Mouse (Mus musculus) hindbrain, embryonic 13.5 days (tissue): ENCODE results near the gene Hes7. TPM values are rescaled to one million over a fixed set of nuclear protein-coding genes. Genes with fewer than 3 reads are reported as not detected.

Experiments used
- ATAC-seq: fragments of 200-750 bp; cut with Nextera tagmentation; 2 replicates; pipeline ENCODE4 v1.8.0; 2017; ENCODE audit warnings: moderate TSS enrichment; ENCODE audit not compliant: low FRiP score
- H3K27ac ChIP-seq: fragments of 300-500 bp; sonication (generic); 2 replicates; pipeline ENCODE4 v1.5.1; 2015; ENCODE audit warnings: inconsistent platforms, mild to moderate bottlenecking, moderate library complexity
- H3K27me3 ChIP-seq: fragments of 300-500 bp; sonication (generic); 2 replicates; pipeline ENCODE4 v1.6.1; 2015; ENCODE audit warnings: mild to moderate bottlenecking, inconsistent platforms
- H3K36me3 ChIP-seq: fragments of 300-500 bp; sonication (generic); 2 replicates; pipeline ENCODE4 v1.6.1; 2015; ENCODE audit warnings: mild to moderate bottlenecking, inconsistent platforms
- H3K4me1 ChIP-seq: fragments of 300-500 bp; sonication (generic); replicated peaks from 2 replicates; pipeline ENCODE4 v1.6.1; 2015; ENCODE audit warnings: inconsistent platforms
- H3K4me2 ChIP-seq: fragments of 300-500 bp; sonication (generic); 2 replicates; pipeline ENCODE4 v1.6.1; 2015; ENCODE audit warnings: inconsistent platforms, mild to moderate bottlenecking, moderate library complexity
- H3K4me3 ChIP-seq: fragments of 300-500 bp; sonication (generic); 2 replicates; pipeline ENCODE4 v1.5.1; 2015; ENCODE audit warnings: mild to moderate bottlenecking, inconsistent platforms
- H3K9ac ChIP-seq: fragments of 300-500 bp; sonication (generic); 2 replicates; pipeline ENCODE4 v1.6.1; 2015; ENCODE audit warnings: mild to moderate bottlenecking, inconsistent platforms
- H3K9me3 ChIP-seq: fragments of 300-500 bp; sonication (generic); 2 replicates; pipeline ENCODE4 v1.6.1; 2016; ENCODE audit warnings: inconsistent platforms
- WGBS: fragments of 180-500 bp; shearing (Covaris S2); methylation state at CpG from one replicate; pipeline ENCODE4 v1.1.7; 2015; 5-methylcytosine and 5-hydroxymethylcytosine counted together
- polyA plus RNA-seq: library from polyadenylated mRNA; unstranded; fragments of >200 nt; fragmentation: Nextera tagmentation; extraction: Ambion mirVana; gene quantifications from 2 replicates; pipeline ENCODE4 v1.2.1, GENCODE M21; 2015

Gene Hes7
- polyA plus RNA-seq, 1 experiment from 2014 or later, result 0.26 TPM

GRCm38 (mm10) chr11:69105796-69106195 is 14.4 kb upstream of the Hes7 start:
- Histone ChIP-seq H3K27ac (no peak overlapping the region), H3K27me3 (no peaks in the 10 kb centered on the region), H3K4me3 (no peak overlapping the region), H3K9ac (peak overlapping the region; percentile 24; the same call in 1 of the 2 replicates), H3K36me3 (peaks cover 88% of the 10 kb centered on the region), H3K4me2 (no peak overlapping the region), H3K4me1 (peaks cover 4% of the 10 kb centered on the region), H3K9me3 (no peaks in the 10 kb centered on the region)
- WGBS, result 84% methylated on average over 2 of the region's 2 CpGs
- no peak for ATAC-seq

DNA sequence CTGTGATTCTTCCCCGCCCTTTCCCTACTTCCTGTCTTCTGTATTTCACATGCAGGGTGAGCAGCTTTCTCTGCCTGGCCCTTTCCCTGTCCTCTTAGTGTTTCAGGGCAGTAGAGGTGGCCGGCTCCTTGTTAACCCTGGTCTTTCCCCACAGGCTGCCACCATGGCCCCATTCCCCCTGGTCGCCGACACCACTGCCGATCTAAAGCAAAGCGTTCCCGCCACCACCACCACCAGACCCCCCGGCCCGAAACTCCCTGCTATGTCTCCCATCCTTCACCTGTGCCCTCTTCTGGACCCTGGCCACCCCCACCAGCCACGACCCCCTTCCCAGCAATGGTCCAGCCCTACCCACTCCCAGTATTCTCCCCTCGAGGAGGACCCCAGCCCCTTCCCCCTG is 13.9 kb upstream of the Hes7 start:
- H3K27ac ChIP-seq, result no peak overlapping the region
- peaks cover 4% of the 10 kb centered on the region for H3K4me1 ChIP-seq
- WGBS, result 98% methylated on average over 11 of the region's 11 CpGs
- H3K4me3 ChIP-seq, result no peak overlapping the region
- peak overlapping the region; percentile 24; the same call in 1 of the 2 replicates for H3K9ac ChIP-seq
- ATAC-seq, result no peak
- no peak overlapping the region for H3K4me2 ChIP-seq
- H3K9me3 ChIP-seq, result no peaks in the 10 kb centered on the region
- H3K27me3 ChIP-seq, result no peaks in the 10 kb centered on the region
- H3K36me3 ChIP-seq, result peaks cover 83% of the 10 kb centered on the region

DNA sequence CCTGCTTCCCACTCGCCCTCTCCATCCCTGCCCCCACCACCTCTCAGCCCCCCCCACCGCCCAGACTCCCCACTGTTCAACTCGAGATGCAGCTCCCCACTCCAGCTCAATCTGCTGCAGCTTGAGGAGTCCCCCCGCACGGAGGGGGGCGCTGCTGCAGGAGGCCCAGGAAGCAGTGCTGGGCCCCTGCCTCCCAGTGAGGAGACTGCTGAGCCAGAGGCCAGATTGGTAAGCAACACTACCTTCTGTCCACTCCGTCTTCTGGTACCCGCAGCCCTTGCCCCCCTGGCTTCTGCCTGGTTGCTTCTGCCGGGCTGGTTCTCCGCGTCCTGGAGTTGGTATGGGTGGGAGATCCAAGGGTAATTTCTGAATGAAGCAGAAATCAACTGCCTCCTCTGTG is 13.4 kb upstream of the Hes7 start:
- no peak overlapping the region for H3K9ac ChIP-seq
- H3K4me3 ChIP-seq, result no peak overlapping the region
- ATAC-seq, result no peak
- no peak overlapping the region for H3K4me2 ChIP-seq
- 0 out of 2 replicates have a peak, but pooled peaks cover 2% of the 10 kb centered on the region for H3K27me3 ChIP-seq
- peaks cover 9% of the 10 kb centered on the region for H3K4me1 ChIP-seq
- no peaks in the 10 kb centered on the region for H3K9me3 ChIP-seq
- H3K36me3 ChIP-seq, result peaks cover 77% of the 10 kb centered on the region
- no peak overlapping the region for H3K27ac ChIP-seq
- 87% methylated on average over 11 of the region's 11 CpGs for WGBS

DNA sequence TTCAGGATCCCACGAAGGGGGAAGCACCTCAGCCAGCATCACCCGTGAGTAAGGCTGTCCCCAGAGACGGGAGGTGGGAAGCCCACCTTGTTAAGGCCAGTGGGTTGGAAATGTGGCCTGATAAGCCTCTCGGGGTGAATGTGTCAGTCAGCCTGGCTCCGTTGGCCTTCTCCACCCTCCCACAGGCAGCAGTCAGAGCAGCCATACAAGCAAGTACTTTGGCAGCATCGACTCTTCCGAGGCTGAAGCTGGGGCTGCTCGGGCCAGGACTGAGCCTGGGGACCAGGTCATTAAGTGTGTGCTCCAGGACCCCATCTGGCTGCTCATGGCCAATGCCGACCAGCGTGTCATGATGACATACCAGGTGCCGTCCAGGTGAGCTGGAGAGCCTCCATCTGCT is 12.5 kb upstream of the Hes7 start:
- Histone ChIP-seq H3K27ac (no peak overlapping the region), H3K4me2 (no peak overlapping the region), H3K4me1 (peaks cover 11% of the 10 kb centered on the region), H3K9ac (no peak overlapping the region), H3K36me3 (peaks cover 69% of the 10 kb centered on the region), H3K4me3 (no peak overlapping the region), H3K27me3 (peaks cover 11% of the 10 kb centered on the region; the same call in 1 of the 2 replicates), H3K9me3 (no peaks in the 10 kb centered on the region)
- ATAC-seq, result no peak
- WGBS, result 93% methylated on average over 11 of the region's 11 CpGs

- no peak for ATAC-seq
- 93% methylated on average over 9 of the region's 9 CpGs for WGBS
Measured at GRCm38 (mm10) chr11:69108223-69108622, 12.0 kb upstream of the Hes7 start.

DNA sequence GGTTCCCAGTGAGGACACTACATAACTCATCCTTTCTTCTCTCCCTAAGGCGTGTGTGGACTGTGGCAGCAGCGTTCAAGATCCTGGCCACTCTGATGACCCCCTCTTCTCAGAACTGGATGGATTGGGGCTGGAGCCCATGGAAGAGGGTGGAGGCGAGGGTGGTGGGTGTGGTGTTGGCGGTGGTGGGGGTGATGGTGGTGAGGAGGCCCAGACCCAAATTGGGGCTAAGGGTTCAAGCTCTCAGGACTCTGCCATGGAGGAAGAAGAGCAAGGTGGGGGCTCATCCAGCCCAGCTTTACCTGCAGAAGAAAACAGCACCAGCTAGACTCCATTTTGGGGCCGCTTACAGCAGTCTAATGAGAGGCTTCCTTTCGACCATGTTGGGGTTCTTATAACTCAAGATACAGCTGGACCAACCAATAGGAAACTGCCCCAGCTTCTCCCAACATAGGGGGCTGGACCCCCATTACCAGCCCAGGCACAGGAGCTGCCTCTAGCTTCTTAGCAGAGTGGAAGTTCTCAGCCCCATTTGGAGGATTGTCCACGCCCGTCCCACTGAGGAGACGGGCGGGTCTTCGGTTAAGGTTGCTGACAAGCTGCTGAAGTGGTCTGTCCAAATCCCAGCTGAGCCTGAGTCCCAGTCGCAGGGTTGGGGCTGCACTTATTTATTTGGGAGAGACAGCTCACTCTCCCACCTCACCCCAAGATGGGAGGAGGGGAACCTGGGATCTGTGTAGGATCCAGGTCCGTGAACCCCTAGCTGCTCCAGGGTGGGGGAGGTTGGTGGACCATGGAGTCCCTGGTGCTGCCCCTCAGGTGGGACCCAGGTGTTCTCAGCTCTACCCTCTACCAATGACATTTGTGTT is 10.9 kb upstream of the Hes7 start:
- Histone ChIP-seq H3K4me2 (no peak overlapping the region), H3K4me1 (peaks cover 11% of the 10 kb centered on the region), H3K9me3 (no peaks in the 10 kb centered on the region), H3K36me3 (peaks cover 53% of the 10 kb centered on the region), H3K27ac (no peak overlapping the region), H3K4me3 (no peak overlapping the region), H3K27me3 (peaks cover 24% of the 10 kb centered on the region; the same call in 1 of the 2 replicates), H3K9ac (no peak overlapping the region)
- 0 out of 2 replicates have a peak, but pooled peaks have one; percentile 44 for ATAC-seq
- 86% methylated on average over 13 of the region's 13 CpGs for WGBS

More at GRCm38 (mm10) chr11:69108223-69108622, 12.0 kb upstream of the Hes7 start:
- Histone ChIP-seq H3K4me2 (no peak overlapping the region), H3K27ac (no peak overlapping the region), H3K27me3 (peaks cover 16% of the 10 kb centered on the region; the same call in 1 of the 2 replicates), H3K9ac (no peak overlapping the region), H3K36me3 (peaks cover 63% of the 10 kb centered on the region), H3K4me3 (no peak overlapping the region), H3K4me1 (peaks cover 11% of the 10 kb centered on the region), H3K9me3 (no peaks in the 10 kb centered on the region)

GRCm38 (mm10) chr11:69110319-69111046 is 9.7 kb upstream of the Hes7 start:
- H3K27me3 ChIP-seq, result peaks cover 37% of the 10 kb centered on the region
- peaks cover 41% of the 10 kb centered on the region for H3K36me3 ChIP-seq
- peak overlapping the region; percentile 58 for H3K4me2 ChIP-seq
- no peaks in the 10 kb centered on the region for H3K9me3 ChIP-seq
- 0 out of 2 replicates have a peak overlapping the region, but pooled peaks have one; percentile 40 for H3K27ac ChIP-seq
- peaks cover 11% of the 10 kb centered on the region for H3K4me1 ChIP-seq
- H3K9ac ChIP-seq, result peak overlapping the region; percentile 56
- ATAC-seq, result peak; percentile 64; the same call in 1 of the 2 replicates
- peak overlapping the region; percentile 45 for H3K4me3 ChIP-seq
- under 1% methylated on average over 30 of the region's 30 CpGs for WGBS

GRCm38 (mm10) chr11:69111051-69111810 is 9.0 kb upstream of the Hes7 start:
- H3K4me2 ChIP-seq, result peak overlapping the region; percentile 58
- WGBS, result 4% methylated on average over 21 of the region's 21 CpGs
- H3K36me3 ChIP-seq, result peaks cover 33% of the 10 kb centered on the region
- H3K9ac ChIP-seq, result peak overlapping the region; percentile 56; the same call in 1 of the 2 replicates
- no peaks in the 10 kb centered on the region for H3K9me3 ChIP-seq
- no peak overlapping the region for H3K27ac ChIP-seq
- H3K4me3 ChIP-seq, result peak overlapping the region; percentile 45
- peaks cover 44% of the 10 kb centered on the region for H3K27me3 ChIP-seq
- no peak for ATAC-seq
- peaks cover 11% of the 10 kb centered on the region for H3K4me1 ChIP-seq

DNA sequence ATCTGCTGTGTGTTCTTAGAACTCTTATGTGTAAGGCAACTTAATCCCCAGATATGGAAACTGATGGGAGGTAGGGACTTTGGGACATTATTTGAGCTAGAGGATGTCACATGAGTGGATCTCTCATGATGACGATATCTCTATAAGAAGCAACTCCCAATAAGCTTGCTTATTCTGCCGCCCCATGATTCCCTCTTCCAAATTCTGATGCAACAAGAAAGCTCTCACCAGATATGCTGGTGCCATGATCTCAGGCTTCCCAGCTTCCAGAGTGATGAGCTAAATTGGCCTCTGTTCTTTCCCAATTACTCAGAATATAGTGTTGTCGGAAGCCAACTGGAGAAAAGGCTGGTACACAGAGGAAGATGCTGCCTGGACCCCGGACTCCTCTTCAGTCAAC is 8.3 kb upstream of the Hes7 start:
- ATAC-seq, result no peak
- Histone ChIP-seq H3K27me3 (peaks cover 50% of the 10 kb centered on the region), H3K9me3 (no peaks in the 10 kb centered on the region), H3K9ac (no peak overlapping the region; the same call in 1 of the 2 replicates), H3K27ac (no peak overlapping the region), H3K4me1 (peaks cover 13% of the 10 kb centered on the region), H3K4me3 (no peak overlapping the region), H3K36me3 (peaks cover 27% of the 10 kb centered on the region), H3K4me2 (peak overlapping the region; percentile 17)
- WGBS, result 71% methylated on average over 4 of the region's 4 CpGs

- H3K9me3 ChIP-seq, result no peaks in the 10 kb centered on the region
- no peak for ATAC-seq
- peaks cover 24% of the 10 kb centered on the region for H3K4me1 ChIP-seq
- H3K27ac ChIP-seq, result no peak overlapping the region
- 72% methylated on average over 3 of the region's 3 CpGs for WGBS
- H3K4me2 ChIP-seq, result no peak overlapping the region
- peaks cover 6% of the 10 kb centered on the region for H3K36me3 ChIP-seq
- peaks cover 52% of the 10 kb centered on the region for H3K27me3 ChIP-seq
- no peak overlapping the region for H3K9ac ChIP-seq
- no peak overlapping the region for H3K4me3 ChIP-seq
Measured at GRCm38 (mm10) chr11:69114018-69114417, 6.2 kb upstream of the Hes7 start.

DNA sequence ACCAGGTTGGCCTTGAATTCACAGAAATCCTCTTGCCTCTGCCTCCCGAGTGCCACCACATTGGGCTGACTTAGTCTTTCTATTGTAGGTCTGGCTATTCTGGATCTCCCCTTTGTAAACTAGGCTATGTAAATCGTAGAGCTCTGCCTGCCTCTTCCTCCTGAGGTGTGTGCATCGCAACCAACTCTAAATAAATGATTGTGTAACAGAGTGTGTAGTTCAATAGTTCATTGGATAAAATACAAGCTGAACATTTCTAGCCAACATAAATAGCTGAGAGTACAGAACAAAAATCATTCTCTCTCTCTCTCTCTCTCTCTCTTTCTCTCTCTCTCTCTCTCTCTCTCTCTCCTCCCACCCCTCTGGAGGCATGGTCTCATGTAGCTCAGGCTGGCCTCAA is 5.6 kb upstream of the Hes7 start:
- WGBS, result 82% methylated on average over 3 of the region's 3 CpGs
- no peak overlapping the region for H3K4me2 ChIP-seq
- H3K9ac ChIP-seq, result no peak overlapping the region
- no peaks in the 10 kb centered on the region for H3K9me3 ChIP-seq
- peaks cover 30% of the 10 kb centered on the region for H3K4me1 ChIP-seq
- H3K27me3 ChIP-seq, result peaks cover 55% of the 10 kb centered on the region
- no peak for ATAC-seq
- H3K4me3 ChIP-seq, result no peak overlapping the region
- H3K27ac ChIP-seq, result no peak overlapping the region
- no peaks in the 10 kb centered on the region for H3K36me3 ChIP-seq
